Mouse (Mus musculus): ENCODE data around the gene Tbc1d30. TPM values are rescaled to one million over a fixed set of nuclear protein-coding genes. Genes with fewer than 3 reads are reported as not detected.

The Tbc1d30 gene
- polyA plus RNA-seq, 1 experiment from 2014 or later = 2.3 TPM

DNA sequence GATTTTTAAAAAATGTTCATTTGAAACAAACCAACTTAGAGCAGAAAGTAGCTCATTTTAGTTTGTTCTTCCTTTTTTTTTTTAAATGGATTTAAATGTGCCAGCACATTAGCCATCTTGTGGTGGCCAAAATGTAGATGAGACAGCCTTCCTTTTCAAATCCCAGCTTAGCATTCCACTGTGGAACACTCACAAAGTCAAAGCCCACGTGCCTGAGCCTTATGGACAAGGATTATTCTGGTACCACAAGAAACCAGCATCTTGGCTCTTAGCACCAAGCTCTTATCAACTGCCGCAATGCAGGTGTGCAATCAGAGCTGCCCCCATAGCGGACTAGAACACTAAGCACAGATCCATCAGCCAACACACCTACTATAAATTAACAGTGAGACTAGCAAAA lies 47.5 kb downstream of the Tbc1d30 start:
- Histone ChIP-seq H3K27me3 (replicated peaks; ENCODE audit: low read depth, poor library complexity, severe bottlenecking) (peaks cover 20% of the 10 kb centered on the region), H3K27ac (replicated peaks) (no peak overlapping the region), H3K4me3 (no peak overlapping the region), H3K4me1 (peaks cover 12% of the 10 kb centered on the region), H3K9me3 (no peaks in the 10 kb centered on the region), H3K36me3 (replicated peaks) (no peaks in the 10 kb centered on the region)
- no peak for DNase-seq (ENCODE audit: low spot score)
- WGBS = 82% methylated on average over 3 of the region's 3 CpGs

DNA sequence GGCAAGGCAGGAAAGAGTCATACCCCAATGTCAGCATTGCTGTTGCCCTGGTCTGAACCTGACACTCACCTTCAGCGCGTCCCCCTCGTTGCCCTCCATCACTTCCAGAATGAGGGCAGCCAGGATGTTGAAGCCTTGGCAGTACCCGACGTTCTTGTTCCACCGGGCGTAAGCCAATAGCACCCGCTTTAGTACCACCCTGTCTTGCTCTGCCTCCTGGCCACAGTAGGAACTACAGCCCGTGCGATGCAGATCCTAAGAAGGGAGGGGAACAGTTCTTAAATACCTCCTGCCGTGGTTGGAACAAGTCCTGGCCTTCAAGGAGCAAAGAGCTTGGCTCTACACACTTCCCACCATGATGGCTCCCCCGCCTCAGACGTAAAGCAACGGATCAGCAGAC lies 49.2 kb downstream of the Tbc1d30 start:
- WGBS = 82% methylated on average over 14 of the region's 14 CpGs
- DNase-seq (ENCODE audit: low spot score) = no peak
- Histone ChIP-seq H3K36me3 (replicated peaks) (no peaks in the 10 kb centered on the region), H3K9me3 (no peaks in the 10 kb centered on the region), H3K27ac (replicated peaks) (no peak overlapping the region), H3K4me3 (no peak overlapping the region), H3K4me1 (peaks cover 22% of the 10 kb centered on the region), H3K27me3 (replicated peaks; ENCODE audit: low read depth, poor library complexity, severe bottlenecking) (0 out of 2 replicates have a peak, but pooled peaks cover 8% of the 10 kb centered on the region)

DNA sequence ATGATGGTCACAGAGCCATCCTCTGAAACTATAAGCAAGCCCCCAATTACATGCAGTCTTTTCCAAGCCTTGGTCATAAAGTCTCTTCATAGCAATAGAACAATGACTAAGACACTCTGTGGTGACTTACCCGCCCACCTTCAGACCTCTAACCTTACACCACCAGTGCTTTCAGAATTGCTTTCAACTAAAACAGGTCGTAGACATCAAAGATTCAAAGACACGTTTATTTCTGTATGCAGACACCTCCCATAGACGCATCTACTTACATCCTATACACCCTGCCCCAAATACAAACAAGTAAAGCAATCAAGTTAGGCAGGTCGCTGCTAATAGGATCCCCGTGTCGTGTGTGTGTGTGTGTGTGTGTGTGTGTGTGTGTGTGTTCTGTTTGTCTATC lies 50.4 kb downstream of the Tbc1d30 start:
- H3K9me3 ChIP-seq = no peaks in the 10 kb centered on the region
- H3K27me3 ChIP-seq (replicated peaks; ENCODE audit: low read depth, poor library complexity, severe bottlenecking) = 0 out of 2 replicates have a peak, but pooled peaks cover under 1% of the 10 kb centered on the region
- WGBS = 80% methylated on average over 7 of the region's 7 CpGs
- H3K4me1 ChIP-seq = peaks cover 16% of the 10 kb centered on the region
- DNase-seq (ENCODE audit: low spot score) = no peak
- no peak overlapping the region for H3K27ac ChIP-seq (replicated peaks)
- no peak overlapping the region for H3K4me3 ChIP-seq
- no peaks in the 10 kb centered on the region for H3K36me3 ChIP-seq (replicated peaks)

DNA sequence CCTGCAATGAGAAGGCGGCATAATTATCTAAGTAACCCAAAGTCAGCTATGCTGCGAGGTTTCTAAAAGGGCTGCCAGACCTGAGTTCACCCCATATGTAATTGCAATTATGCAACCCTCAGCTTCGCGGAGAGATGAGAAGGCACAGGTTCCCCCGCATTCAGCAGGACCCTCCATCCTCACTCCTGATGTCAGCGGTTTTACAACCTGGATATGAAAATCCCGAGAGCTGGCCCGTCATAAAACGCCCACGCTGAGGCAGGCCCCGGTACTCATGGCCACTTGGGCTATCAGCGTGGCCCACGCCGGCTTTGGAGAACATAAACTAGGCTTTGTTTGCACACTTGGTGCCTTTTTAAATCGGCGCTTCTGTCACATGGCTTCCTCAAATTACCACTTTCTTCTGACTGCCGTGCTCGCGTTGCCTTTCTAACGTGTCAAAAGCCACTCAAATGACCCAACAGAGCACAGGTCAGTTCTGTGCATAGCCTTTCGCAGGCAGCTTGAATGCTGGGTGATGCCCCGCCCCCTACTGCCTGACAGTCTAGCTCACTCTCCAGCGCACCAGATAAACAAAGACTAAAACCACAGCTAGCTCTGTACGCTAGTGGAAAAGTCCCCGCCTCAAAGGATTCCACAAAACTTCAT lies 53.9 kb downstream of the Tbc1d30 start:
- Histone ChIP-seq H3K36me3 (replicated peaks) (0 out of 2 replicates have a peak, but pooled peaks cover 2% of the 10 kb centered on the region), H3K27me3 (replicated peaks; ENCODE audit: low read depth, poor library complexity, severe bottlenecking) (peaks cover 12% of the 10 kb centered on the region), H3K4me3 (peak overlapping the region; percentile 40), H3K4me1 (peaks cover 13% of the 10 kb centered on the region), H3K9me3 (0 out of 2 replicates have a peak, but pooled peaks cover 2% of the 10 kb centered on the region), H3K27ac (replicated peaks) (peak overlapping the region; percentile 57)
- WGBS = 43% methylated on average over 25 of the region's 25 CpGs
- DNase-seq (ENCODE audit: low spot score) = peak; percentile 63

DNA sequence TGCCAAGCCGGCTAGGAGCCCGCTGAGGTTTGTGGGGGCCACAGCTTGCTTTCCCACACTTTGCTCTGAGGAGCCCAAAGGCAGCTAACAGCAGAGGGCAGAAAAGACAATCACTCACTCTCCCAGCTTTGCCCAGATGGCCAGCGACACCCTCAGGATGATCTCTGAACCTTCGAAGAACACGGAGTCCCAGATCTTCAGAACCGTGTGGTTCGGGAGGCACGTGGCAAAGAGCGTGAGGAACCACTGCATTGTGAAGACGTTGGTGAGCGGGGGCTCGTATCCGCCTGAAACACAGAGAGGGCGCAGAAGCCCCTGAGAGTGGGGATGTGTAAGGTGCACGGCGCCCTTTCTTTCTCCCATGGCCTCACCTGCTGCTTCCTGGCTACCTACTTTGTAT lies 56.6 kb downstream of the Tbc1d30 start:
- WGBS = 81% methylated on average over 16 of the region's 16 CpGs
- peaks cover 26% of the 10 kb centered on the region for H3K4me1 ChIP-seq
- H3K9me3 ChIP-seq = 0 out of 2 replicates have a peak, but pooled peaks cover 2% of the 10 kb centered on the region
- no peak overlapping the region for H3K27ac ChIP-seq (replicated peaks)
- H3K4me3 ChIP-seq = no peak overlapping the region
- H3K27me3 ChIP-seq (replicated peaks; ENCODE audit: low read depth, poor library complexity, severe bottlenecking) = peaks cover 12% of the 10 kb centered on the region
- 0 out of 2 replicates have a peak, but pooled peaks cover 2% of the 10 kb centered on the region for H3K36me3 ChIP-seq (replicated peaks)
- DNase-seq (ENCODE audit: low spot score) = no peak

DNA sequence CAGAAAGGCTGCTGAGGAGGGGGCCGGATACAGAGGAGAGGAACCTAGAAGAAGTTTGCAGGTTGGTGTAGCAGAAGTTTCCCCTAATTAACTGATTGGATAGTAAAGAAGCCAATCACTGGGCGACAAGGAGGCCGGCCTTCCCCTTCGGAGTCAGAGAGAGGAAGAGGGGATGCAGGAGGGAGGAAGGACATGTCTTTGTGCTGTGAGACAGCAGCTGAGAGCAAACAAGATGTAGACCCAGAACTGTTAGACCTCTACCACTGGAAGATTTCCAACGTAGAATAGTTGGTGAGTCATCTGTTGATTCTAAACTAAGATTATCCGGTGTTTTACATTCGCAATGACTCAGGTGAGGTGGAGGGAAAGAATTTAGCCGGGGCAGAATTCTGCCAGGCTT lies 57.2 kb downstream of the Tbc1d30 start:
- H3K27me3 ChIP-seq (replicated peaks; ENCODE audit: low read depth, poor library complexity, severe bottlenecking) = peaks cover 12% of the 10 kb centered on the region
- H3K4me1 ChIP-seq = peaks cover 26% of the 10 kb centered on the region
- 0 out of 2 replicates have a peak, but pooled peaks cover 2% of the 10 kb centered on the region for H3K36me3 ChIP-seq (replicated peaks)
- no peak for DNase-seq (ENCODE audit: low spot score)
- 0 out of 2 replicates have a peak, but pooled peaks cover 2% of the 10 kb centered on the region for H3K9me3 ChIP-seq
- no peak overlapping the region for H3K27ac ChIP-seq (replicated peaks)
- H3K4me3 ChIP-seq = no peak overlapping the region
- 71% methylated on average over 8 of the region's 8 CpGs for WGBS

DNA sequence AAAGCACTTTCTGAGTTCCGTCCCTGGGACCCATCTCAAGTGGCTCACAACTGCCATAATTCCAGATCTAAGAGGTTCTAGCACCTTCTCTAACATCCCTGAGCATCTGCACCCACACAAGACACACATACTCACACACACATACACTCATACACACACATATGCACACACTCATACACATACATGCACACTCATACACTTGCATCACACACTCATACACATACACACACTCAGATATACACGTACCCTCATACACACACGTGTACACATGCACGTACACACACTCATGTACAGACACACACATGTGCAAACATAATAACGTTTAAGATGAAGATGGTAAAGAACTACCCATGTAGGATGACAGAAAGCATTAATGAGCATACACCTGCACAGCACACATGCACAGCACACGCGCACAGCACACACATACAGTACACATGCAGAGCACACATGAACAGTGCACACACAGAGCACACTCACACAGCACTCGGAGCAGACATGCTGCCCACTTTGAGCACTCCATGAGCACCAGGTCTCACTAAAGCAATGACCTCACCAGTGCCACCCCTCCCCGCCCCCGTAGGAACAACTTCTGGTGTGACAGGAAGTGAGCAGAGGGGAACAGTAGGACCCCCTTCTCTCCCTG lies 59.7 kb downstream of the Tbc1d30 start:
- 88% methylated on average over 10 of the region's 10 CpGs for WGBS
- Histone ChIP-seq H3K4me3 (no peak overlapping the region), H3K27me3 (replicated peaks; ENCODE audit: low read depth, poor library complexity, severe bottlenecking) (peaks cover 12% of the 10 kb centered on the region), H3K9me3 (0 out of 2 replicates have a peak, but pooled peaks cover 2% of the 10 kb centered on the region), H3K36me3 (replicated peaks) (0 out of 2 replicates have a peak, but pooled peaks cover 2% of the 10 kb centered on the region), H3K4me1 (peaks cover 15% of the 10 kb centered on the region; the same call in 1 of the 2 replicates), H3K27ac (replicated peaks) (no peak overlapping the region)
- DNase-seq (ENCODE audit: low spot score) = no peak

DNA sequence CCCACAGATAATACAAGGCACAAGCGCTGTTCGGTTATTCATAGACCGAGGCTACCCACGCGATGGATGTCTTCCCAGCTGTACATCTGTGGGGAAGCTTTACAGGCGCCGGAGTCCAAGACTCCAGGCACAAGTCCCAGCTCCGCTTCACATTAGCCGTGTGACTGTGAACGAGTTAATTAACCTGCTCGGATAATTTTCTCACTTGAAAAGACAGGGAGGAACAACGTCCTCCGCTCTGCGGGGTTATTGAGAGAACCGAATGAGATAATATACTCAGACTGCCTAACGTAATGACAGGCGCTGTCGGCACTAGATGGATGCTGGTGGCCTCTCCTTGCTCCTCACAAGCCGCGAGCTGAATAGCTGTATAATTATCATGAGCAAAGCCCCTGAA lies 60.4 kb downstream of the Tbc1d30 start:
- WGBS = 68% methylated on average over 20 of the region's 20 CpGs
- H3K4me1 ChIP-seq = peaks cover 15% of the 10 kb centered on the region; the same call in 1 of the 2 replicates
- H3K27ac ChIP-seq (replicated peaks) = no peak overlapping the region
- DNase-seq (ENCODE audit: low spot score) = no peak
- 0 out of 2 replicates have a peak, but pooled peaks cover 2% of the 10 kb centered on the region for H3K36me3 ChIP-seq (replicated peaks)
- no peak overlapping the region for H3K4me3 ChIP-seq
- 0 out of 2 replicates have a peak, but pooled peaks cover 2% of the 10 kb centered on the region for H3K9me3 ChIP-seq
- H3K27me3 ChIP-seq (replicated peaks; ENCODE audit: low read depth, poor library complexity, severe bottlenecking) = peaks cover 12% of the 10 kb centered on the region

DNA sequence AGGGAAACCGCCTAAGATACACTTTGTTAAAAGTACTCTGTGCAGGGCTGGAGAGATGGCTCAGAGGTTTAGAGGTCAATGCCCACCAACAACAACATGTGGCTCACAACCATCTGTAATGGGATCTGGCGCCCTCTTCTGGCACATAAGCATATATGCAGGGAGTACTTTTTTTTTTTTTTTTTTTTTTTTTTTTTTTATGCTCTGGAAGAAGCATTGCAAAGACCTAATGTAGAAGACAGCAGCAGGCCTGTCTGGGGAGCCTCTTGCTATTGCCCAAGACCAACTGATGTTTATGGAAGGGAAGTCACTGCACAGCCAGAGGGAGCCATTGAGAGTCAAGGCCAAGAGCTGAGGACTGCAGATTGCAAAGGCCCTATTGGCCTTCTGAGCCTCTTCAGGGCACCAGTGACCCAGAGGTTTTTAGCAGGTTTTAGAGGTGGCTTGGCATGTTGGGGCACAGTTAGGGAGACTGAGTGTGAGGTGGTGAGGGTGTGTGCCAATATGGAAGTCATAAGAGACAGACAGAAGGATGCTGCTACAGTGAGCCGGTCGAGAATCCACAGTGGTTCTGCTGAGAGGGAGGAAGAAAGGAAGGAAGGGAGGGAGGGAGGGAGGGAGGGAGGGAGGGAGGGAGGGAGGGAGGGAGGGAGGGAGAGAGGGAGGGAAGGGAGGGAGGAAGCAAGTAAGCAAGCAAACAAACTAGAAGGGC lies 61.0 kb downstream of the Tbc1d30 start:
- 0 out of 2 replicates have a peak, but pooled peaks cover 2% of the 10 kb centered on the region for H3K36me3 ChIP-seq (replicated peaks)
- H3K27me3 ChIP-seq (replicated peaks; ENCODE audit: low read depth, poor library complexity, severe bottlenecking) = peaks cover 12% of the 10 kb centered on the region
- 0 out of 2 replicates have a peak, but pooled peaks cover 2% of the 10 kb centered on the region for H3K9me3 ChIP-seq
- peaks cover 18% of the 10 kb centered on the region for H3K4me1 ChIP-seq
- 59% methylated on average over 4 of the region's 4 CpGs for WGBS
- no peak overlapping the region for H3K4me3 ChIP-seq
- no peak overlapping the region for H3K27ac ChIP-seq (replicated peaks)
- no peak for DNase-seq (ENCODE audit: low spot score)

DNA sequence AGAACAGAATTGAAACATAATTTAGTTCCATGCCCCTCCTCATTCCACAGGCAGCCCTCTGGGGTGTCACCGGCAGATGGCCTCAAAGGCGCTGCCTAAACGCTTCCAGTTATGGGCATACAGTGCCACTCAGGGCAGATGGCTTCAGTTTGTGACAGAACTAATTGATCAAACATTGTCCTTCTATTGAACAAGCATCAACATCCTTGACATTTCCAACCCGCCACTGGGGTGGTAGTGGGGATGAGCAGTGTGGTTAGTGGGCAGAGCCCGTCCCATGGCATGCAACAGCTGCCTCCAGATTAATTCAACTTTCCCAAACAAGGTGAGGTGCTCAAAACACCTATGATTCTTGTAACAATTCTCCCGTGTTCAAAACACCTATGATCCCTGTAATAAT lies 68.2 kb downstream of the Tbc1d30 start:
- 89% methylated on average over 6 of the region's 6 CpGs for WGBS
- H3K27ac ChIP-seq (replicated peaks) = no peak overlapping the region
- no peaks in the 10 kb centered on the region for H3K9me3 ChIP-seq
- no peak for DNase-seq (ENCODE audit: low spot score)
- H3K4me1 ChIP-seq = peaks cover 44% of the 10 kb centered on the region
- H3K27me3 ChIP-seq (replicated peaks; ENCODE audit: low read depth, poor library complexity, severe bottlenecking) = no peaks in the 10 kb centered on the region
- no peaks in the 10 kb centered on the region for H3K36me3 ChIP-seq (replicated peaks)
- H3K4me3 ChIP-seq = no peak overlapping the region

DNA sequence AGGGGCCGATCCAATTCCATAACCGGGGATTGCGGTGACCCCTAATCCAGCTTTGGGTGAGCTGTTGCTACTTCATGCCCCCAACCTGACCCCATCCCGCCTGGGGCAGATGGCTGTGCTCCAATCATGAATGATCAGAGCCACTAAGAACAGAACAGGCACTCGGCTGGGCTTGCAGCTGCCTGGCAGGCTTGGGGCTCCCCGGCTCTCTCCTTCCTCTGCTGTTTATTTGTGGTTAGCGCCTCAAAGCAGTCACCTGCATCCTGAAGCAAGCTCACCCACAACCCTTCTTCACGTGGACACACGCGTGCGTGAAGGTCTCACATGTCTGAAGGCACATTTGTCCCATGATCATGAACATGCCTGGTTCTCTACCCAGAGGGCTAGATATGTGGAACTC lies 68.6 kb downstream of the Tbc1d30 start:
- H3K27ac ChIP-seq (replicated peaks) = peak overlapping the region; percentile 14; the same call in 1 of the 2 replicates
- no peaks in the 10 kb centered on the region for H3K9me3 ChIP-seq
- H3K4me1 ChIP-seq = peaks cover 44% of the 10 kb centered on the region
- DNase-seq (ENCODE audit: low spot score) = no peak
- no peak overlapping the region for H3K4me3 ChIP-seq
- no peaks in the 10 kb centered on the region for H3K36me3 ChIP-seq (replicated peaks)
- WGBS = 61% methylated on average over 11 of the region's 11 CpGs
- H3K27me3 ChIP-seq (replicated peaks; ENCODE audit: low read depth, poor library complexity, severe bottlenecking) = no peaks in the 10 kb centered on the region

DNA sequence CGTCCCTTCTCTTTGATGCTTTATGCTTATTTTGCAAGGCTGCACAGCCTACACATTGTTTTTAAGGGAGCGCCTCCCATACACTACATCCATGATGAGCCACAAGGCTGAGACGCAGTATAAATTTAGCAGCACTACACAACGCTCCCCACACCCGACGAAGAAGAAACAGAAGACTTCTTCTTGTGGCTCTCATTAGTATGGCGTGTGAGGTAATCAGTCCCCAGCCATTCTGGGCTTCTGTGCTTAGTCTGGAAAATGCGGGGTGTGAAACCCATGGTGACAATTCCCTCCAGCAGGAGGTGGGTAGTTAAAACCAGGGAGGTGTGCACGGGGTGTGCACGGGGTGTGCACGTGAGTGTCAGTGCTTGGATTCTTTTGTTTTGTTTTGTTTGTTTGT lies 70.1 kb downstream of the Tbc1d30 start:
- peaks cover 50% of the 10 kb centered on the region for H3K4me1 ChIP-seq
- 87% methylated on average over 11 of the region's 11 CpGs for WGBS
- no peak overlapping the region for H3K4me3 ChIP-seq
- no peaks in the 10 kb centered on the region for H3K27me3 ChIP-seq (replicated peaks; ENCODE audit: low read depth, poor library complexity, severe bottlenecking)
- no peaks in the 10 kb centered on the region for H3K36me3 ChIP-seq (replicated peaks)
- no peak for DNase-seq (ENCODE audit: low spot score)
- H3K27ac ChIP-seq (replicated peaks) = no peak overlapping the region
- no peaks in the 10 kb centered on the region for H3K9me3 ChIP-seq
